Mouse (Mus musculus) cortical plate, adult 2 months (tissue): Measurements from ENCODE around the gene Acsl4.

Experiments
- CTCF ChIP-seq: fragments of 200-500 bp; IDR thresholded peaks from 2 replicates; pipeline ENCODE4 v1.5.1; 2011; ENCODE audit warnings: mild to moderate bottlenecking, control low read depth, low read length; ENCODE audit not compliant: insufficient read depth; ENCODE audit errors: extremely low read depth
- POLR2A ChIP-seq: fragments of 200-500 bp; IDR thresholded peaks from 2 replicates; pipeline ENCODE4 v1.6.1; 2011; ENCODE audit warnings: mild to moderate bottlenecking, low read length, control low read depth; ENCODE audit not compliant: insufficient read depth; ENCODE audit errors: extremely low read depth

GRCm38 (mm10) chrX:142325760-142326159 is 64.6 kb downstream of the Acsl4 start:
- TF ChIP-seq CTCF (no peak), POLR2A (no peak)
